Mouse (Mus musculus): ENCODE results near the gene Ankrd55.

DNA sequence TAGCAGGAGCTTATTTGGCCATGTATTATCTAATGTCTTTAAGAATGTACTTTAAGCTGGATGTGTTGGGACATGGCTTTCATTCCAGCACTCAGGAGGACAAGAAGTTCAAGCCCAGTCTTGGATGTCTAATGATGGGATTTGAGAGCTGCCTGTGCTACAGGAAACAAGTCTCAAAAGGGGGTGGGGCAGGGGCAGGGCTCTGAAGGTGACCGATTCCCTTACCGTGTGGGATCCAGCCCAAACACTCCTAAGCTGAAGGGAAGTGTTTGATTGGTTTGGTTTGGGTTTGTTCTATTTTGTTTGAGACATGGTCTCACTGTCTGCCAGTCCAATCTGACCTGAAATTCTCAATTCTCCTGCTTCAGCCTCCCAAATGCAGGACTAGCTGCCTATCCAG lies 93.2 kb downstream of the Ankrd55 start:
- TF ChIP-seq CTCF (IDR thresholded peaks at IDR 0.05; ENCODE audit: low read depth, low read length) (no peak), POLR2A (IDR thresholded peaks at IDR 0.05; ENCODE audit: extremely low read depth, insufficient read depth, low read length) (no peak)
